Mouse (Mus musculus): Measurements from ENCODE around the gene Pef1. TPM values are rescaled to one million over a fixed set of nuclear protein-coding genes. Genes with fewer than 3 reads are reported as not detected.

Gene Pef1
- polyA plus RNA-seq, 1 experiment, result 103 TPM

GRCm38 (mm10) chr4:130168280-130169183 lies 66.2 kb downstream of the Pef1 start:
- TF ChIP-seq CTCF (IDR thresholded peaks at IDR 0.05; ENCODE audit: borderline replicate concordance, control insufficient read depth, extremely low read depth, insufficient read depth, low read length, poor library complexity) (no peak), POLR2A (IDR thresholded peaks at IDR 0.05; ENCODE audit: control insufficient read depth, extremely low read depth, insufficient read depth, low read length, poor library complexity) (no peak)
- no peaks in the 10 kb centered on the region for H3K36me3 ChIP-seq (ENCODE audit: control insufficient read depth, insufficient read depth, low read length)
- no peak overlapping the region for H3K27ac ChIP-seq (ENCODE audit: control insufficient read depth, insufficient read depth, low read length)
- H3K4me3 ChIP-seq (ENCODE audit: control insufficient read depth, insufficient read depth, low read length), result no peak overlapping the region
- H3K4me1 ChIP-seq (replicated peaks; ENCODE audit: control insufficient read depth, insufficient read depth, low read length), result no peaks in the 10 kb centered on the region
- H3K27me3 ChIP-seq (ENCODE audit: control insufficient read depth, insufficient read depth, low read length), result no peaks in the 10 kb centered on the region; the same call in 1 of the 2 replicates
- WGBS, result 42% methylated on average over 16 of the region's 16 CpGs
- DNase-seq, result no peak

- no peak overlapping the region for H3K4me3 ChIP-seq (ENCODE audit: control insufficient read depth, insufficient read depth, low read length)
- no peaks in the 10 kb centered on the region; the same call in 1 of the 2 replicates for H3K27me3 ChIP-seq (ENCODE audit: control insufficient read depth, insufficient read depth, low read length)
- DNase-seq, result no peak
- H3K4me1 ChIP-seq (replicated peaks; ENCODE audit: control insufficient read depth, insufficient read depth, low read length), result no peaks in the 10 kb centered on the region
- H3K36me3 ChIP-seq (ENCODE audit: control insufficient read depth, insufficient read depth, low read length), result no peaks in the 10 kb centered on the region
- TF ChIP-seq POLR2A (IDR thresholded peaks at IDR 0.05; ENCODE audit: control insufficient read depth, extremely low read depth, insufficient read depth, low read length, poor library complexity) (no peak), CTCF (IDR thresholded peaks at IDR 0.05; ENCODE audit: borderline replicate concordance, control insufficient read depth, extremely low read depth, insufficient read depth, low read length, poor library complexity) (no peak)
- WGBS, result 89% methylated on average over 16 of the region's 16 CpGs
- no peak overlapping the region for H3K27ac ChIP-seq (ENCODE audit: control insufficient read depth, insufficient read depth, low read length)
Measured at GRCm38 (mm10) chr4:130169411-130169971, 67.1 kb downstream of the Pef1 start.

- TF ChIP-seq CTCF (IDR thresholded peaks at IDR 0.05; ENCODE audit: borderline replicate concordance, control insufficient read depth, extremely low read depth, insufficient read depth, low read length, poor library complexity) (no peak), POLR2A (IDR thresholded peaks at IDR 0.05; ENCODE audit: control insufficient read depth, extremely low read depth, insufficient read depth, low read length, poor library complexity) (no peak)
- H3K36me3 ChIP-seq (ENCODE audit: control insufficient read depth, insufficient read depth, low read length), result no peaks in the 10 kb centered on the region
- no peak overlapping the region for H3K4me3 ChIP-seq (ENCODE audit: control insufficient read depth, insufficient read depth, low read length)
- no peak overlapping the region for H3K27ac ChIP-seq (ENCODE audit: control insufficient read depth, insufficient read depth, low read length)
- 80% methylated on average over 4 of the region's 4 CpGs for WGBS
- DNase-seq, result no peak
- no peaks in the 10 kb centered on the region; the same call in 1 of the 2 replicates for H3K27me3 ChIP-seq (ENCODE audit: control insufficient read depth, insufficient read depth, low read length)
- no peaks in the 10 kb centered on the region for H3K4me1 ChIP-seq (replicated peaks; ENCODE audit: control insufficient read depth, insufficient read depth, low read length)
Measured at GRCm38 (mm10) chr4:130170362-130170761, 68.0 kb downstream of the Pef1 start.

- H3K27ac ChIP-seq (ENCODE audit: control insufficient read depth, insufficient read depth, low read length), result no peak overlapping the region
- no peak for TF ChIP-seq POLR2A (IDR thresholded peaks at IDR 0.05; ENCODE audit: control insufficient read depth, extremely low read depth, insufficient read depth, low read length, poor library complexity)
- no peak for TF ChIP-seq CTCF (IDR thresholded peaks at IDR 0.05; ENCODE audit: borderline replicate concordance, control insufficient read depth, extremely low read depth, insufficient read depth, low read length, poor library complexity)
- no peaks in the 10 kb centered on the region; the same call in 1 of the 2 replicates for H3K27me3 ChIP-seq (ENCODE audit: control insufficient read depth, insufficient read depth, low read length)
- DNase-seq, result no peak
- 88% methylated on average over 11 of the region's 11 CpGs for WGBS
- H3K4me3 ChIP-seq (ENCODE audit: control insufficient read depth, insufficient read depth, low read length), result no peak overlapping the region
- no peaks in the 10 kb centered on the region for H3K4me1 ChIP-seq (replicated peaks; ENCODE audit: control insufficient read depth, insufficient read depth, low read length)
- H3K36me3 ChIP-seq (ENCODE audit: control insufficient read depth, insufficient read depth, low read length), result no peaks in the 10 kb centered on the region
Measured at GRCm38 (mm10) chr4:130171951-130172765, 69.8 kb downstream of the Pef1 start.

- Histone ChIP-seq H3K4me3 (ENCODE audit: control insufficient read depth, insufficient read depth, low read length) (no peak overlapping the region), H3K27me3 (ENCODE audit: control insufficient read depth, insufficient read depth, low read length) (no peaks in the 10 kb centered on the region; the same call in 1 of the 2 replicates), H3K4me1 (replicated peaks; ENCODE audit: control insufficient read depth, insufficient read depth, low read length) (no peaks in the 10 kb centered on the region), H3K36me3 (ENCODE audit: control insufficient read depth, insufficient read depth, low read length) (no peaks in the 10 kb centered on the region), H3K27ac (ENCODE audit: control insufficient read depth, insufficient read depth, low read length) (no peak overlapping the region)
- TF ChIP-seq CTCF (IDR thresholded peaks at IDR 0.05; ENCODE audit: borderline replicate concordance, control insufficient read depth, extremely low read depth, insufficient read depth, low read length, poor library complexity) (no peak), POLR2A (IDR thresholded peaks at IDR 0.05; ENCODE audit: control insufficient read depth, extremely low read depth, insufficient read depth, low read length, poor library complexity) (no peak)
- no peak for DNase-seq
- WGBS, result 71% methylated on average over 11 of the region's 11 CpGs
Measured at GRCm38 (mm10) chr4:130173060-130173822, 70.9 kb downstream of the Pef1 start.

Data from thymus, adult 2 months (tissue).